Comparison of ENCODE assay signal across 22 mouse cellular contexts in genomic region chr2:108753494-108754225, GRCm38 (mm10).
DNase-seq lines count a peak whose midpoint lies in the region; ATAC-seq and TF ChIP-seq lines count a peak whose summit lies in the region.
"Had no signal": no experiment of that assay in that cellular context is flagged by ENCODE, and none has a peak within 500 bp of the region (broad histone marks: within the 10 kb centered on the region; RNA-seq: fewer than 3 reads in every experiment).

No protein-coding gene starts in this region.

- TF ChIP-seq CTCF in brain, embryonic 14.5 days (IDR thresholded peaks at IDR 0.05; ENCODE audit: borderline replicate concordance, extremely low read depth, insufficient read depth, insufficient read length), result no peak
- TF ChIP-seq CTCF in forebrain, postnatal 0 days (IDR thresholded peaks at IDR 0.05; ENCODE audit: low read depth), result no peak

- H3K4me2 ChIP-seq in forebrain, embryonic 14.5 days (ENCODE audit: low read length), result no peak overlapping the region
- H3K4me2 ChIP-seq in forebrain, postnatal 0 days (ENCODE audit: low read depth), result no peak overlapping the region
- no peak overlapping the region for H3K4me2 ChIP-seq in midbrain, embryonic 15.5 days
- no peak overlapping the region for H3K4me2 ChIP-seq in intestine, embryonic 15.5 days (replicated peaks)
- H3K4me2 ChIP-seq: heart, embryonic 13.5 days; hindbrain, embryonic 12.5 days; hindbrain, embryonic 15.5 days had no signal

- H3K4me3 ChIP-seq in forebrain, embryonic 14.5 days (ENCODE audit: low read depth, low read length), result no peak overlapping the region
- H3K4me3 ChIP-seq in forebrain, postnatal 0 days (ENCODE audit: low read depth, low read length), result no peak overlapping the region
- no peak overlapping the region for H3K4me3 ChIP-seq in midbrain, embryonic 15.5 days
- no peak overlapping the region for H3K4me3 ChIP-seq in intestine, embryonic 15.5 days (replicated peaks)
- H3K4me3 ChIP-seq: heart, adult 2 months; heart, embryonic 10.5 days; heart, embryonic 13.5 days; hindbrain, embryonic 12.5 days; hindbrain, embryonic 15.5 days had no signal

- 42% methylated on average over 3 of the region's 3 CpGs for WGBS in forebrain, embryonic 14.5 days
- 33% methylated on average over 3 of the region's 3 CpGs for WGBS in forebrain, postnatal 0 days
- 46% methylated on average over 3 of the region's 3 CpGs for WGBS in midbrain, embryonic 15.5 days
- WGBS in intestine, embryonic 15.5 days, result 46% methylated on average over 3 of the region's 3 CpGs

- no peak overlapping the region for H3K9ac ChIP-seq in forebrain, embryonic 14.5 days (ENCODE audit: low read length)
- no peak overlapping the region for H3K9ac ChIP-seq in forebrain, postnatal 0 days
- no peak overlapping the region for H3K9ac ChIP-seq in midbrain, embryonic 15.5 days
- H3K9ac ChIP-seq in intestine, embryonic 15.5 days, result no peak overlapping the region
- H3K9ac ChIP-seq: heart, embryonic 13.5 days; hindbrain, embryonic 12.5 days; hindbrain, embryonic 15.5 days had no signal

- no peak for TF ChIP-seq POLR2A in brain, embryonic 14.5 days (IDR thresholded peaks at IDR 0.05; ENCODE audit: borderline replicate concordance, extremely low read depth, insufficient read depth, insufficient read length, poor library complexity, severe bottlenecking)

- H3K27ac ChIP-seq in forebrain, embryonic 14.5 days (ENCODE audit: low read depth, low read length), result no peak overlapping the region
- no peak overlapping the region for H3K27ac ChIP-seq in forebrain, postnatal 0 days (ENCODE audit: low read depth, low read length)
- no peak overlapping the region for H3K27ac ChIP-seq in midbrain, embryonic 15.5 days
- no peak overlapping the region for H3K27ac ChIP-seq in intestine, embryonic 15.5 days
- H3K27ac ChIP-seq: heart, adult 2 months; heart, embryonic 10.5 days; heart, embryonic 13.5 days; hindbrain, embryonic 12.5 days; hindbrain, embryonic 15.5 days had no signal

- no peaks in the 10 kb centered on the region for H3K9me3 ChIP-seq in forebrain, embryonic 14.5 days (replicated peaks; ENCODE audit: control insufficient read depth, low read length)
- H3K9me3 ChIP-seq in forebrain, postnatal 0 days (ENCODE audit: low read length), result no peaks in the 10 kb centered on the region
- H3K9me3 ChIP-seq in midbrain, embryonic 15.5 days, result no peaks in the 10 kb centered on the region
- no peaks in the 10 kb centered on the region for H3K9me3 ChIP-seq in intestine, embryonic 15.5 days
- H3K9me3 ChIP-seq: heart, embryonic 10.5 days; heart, embryonic 13.5 days; hindbrain, embryonic 12.5 days; hindbrain, embryonic 15.5 days had no signal

- no peaks in the 10 kb centered on the region for H3K36me3 ChIP-seq in forebrain, embryonic 14.5 days (ENCODE audit: control insufficient read depth, insufficient read depth, low read length)
- H3K36me3 ChIP-seq in forebrain, postnatal 0 days (ENCODE audit: insufficient read depth), result no peaks in the 10 kb centered on the region
- no peaks in the 10 kb centered on the region for H3K36me3 ChIP-seq in midbrain, embryonic 15.5 days (replicated peaks)
- H3K36me3 ChIP-seq in intestine, embryonic 15.5 days, result no peaks in the 10 kb centered on the region
- H3K36me3 ChIP-seq: heart, embryonic 10.5 days; heart, embryonic 13.5 days; hindbrain, embryonic 12.5 days; hindbrain, embryonic 15.5 days had no signal

- no peaks in the 10 kb centered on the region for H3K4me1 ChIP-seq in forebrain, embryonic 14.5 days (ENCODE audit: control insufficient read depth, insufficient read depth, low read length)
- no peaks in the 10 kb centered on the region for H3K4me1 ChIP-seq in forebrain, postnatal 0 days (ENCODE audit: insufficient read depth)
- no peaks in the 10 kb centered on the region for H3K4me1 ChIP-seq in midbrain, embryonic 15.5 days
- H3K4me1 ChIP-seq in intestine, embryonic 15.5 days (replicated peaks), result no peaks in the 10 kb centered on the region
- H3K4me1 ChIP-seq: heart, embryonic 10.5 days; heart, embryonic 13.5 days; hindbrain, embryonic 12.5 days; hindbrain, embryonic 15.5 days had no signal

- no peaks in the 10 kb centered on the region for H3K27me3 ChIP-seq in forebrain, embryonic 14.5 days (replicated peaks; ENCODE audit: control insufficient read depth, insufficient read depth, low read length)
- H3K27me3 ChIP-seq in forebrain, postnatal 0 days (ENCODE audit: insufficient read depth, low read length), result no peaks in the 10 kb centered on the region
- no peaks in the 10 kb centered on the region for H3K27me3 ChIP-seq in midbrain, embryonic 15.5 days (replicated peaks)
- H3K27me3 ChIP-seq in intestine, embryonic 15.5 days (replicated peaks), result no peaks in the 10 kb centered on the region
- H3K27me3 ChIP-seq: heart, embryonic 13.5 days; hindbrain, embryonic 12.5 days; hindbrain, embryonic 15.5 days had no signal

- DNase-seq in brain, adult 2 months (ENCODE audit: low read depth, low spot score), result peak; percentile 29
- peak; percentile 74 for DNase-seq in brain, embryonic 14.5 days (ENCODE audit: low read depth)
- peak; percentile 67 for DNase-seq in forebrain, embryonic 14.5 days (ENCODE audit: low spot score)
- peak; percentile 0 for DNase-seq in forebrain, postnatal 0 days
- no peak for DNase-seq in c-Kit-positive CD71-positive TER-119-positive erythroid progenitor cells, embryonic 14.5 days (ENCODE audit: low spot score)
- DNase-seq: adrenal gland, adult 2 months; adrenal gland, postnatal 14 days; cerebellum, adult 11 months; cerebellum, adult 2 months; cerebellum, postnatal 10 days; gastrocnemius, postnatal 25 days; heart, adult 2 months; heart, postnatal 14 days; kidney, adult 11 months; kidney, adult 8-10 months had no signal

- ATAC-seq in forebrain, embryonic 14.5 days, result peak; percentile 81
- ATAC-seq in forebrain, postnatal 0 days, result peak; percentile 59; the same call in 1 of the 2 replicates
- ATAC-seq in midbrain, embryonic 15.5 days (replicated peaks), result no peak
- ATAC-seq in intestine, embryonic 15.5 days, result no peak
- ATAC-seq: CD4-positive, CD25-positive, alpha-beta regulatory T cell, adult 4 months had no signal

Comparison
In these comparisons a context has a peak if more than half of its experiments do, and no peak if none do; other contexts are left out.
1. ATAC-seq: peak in forebrain, embryonic 14.5 days (single experiment) and forebrain, postnatal 0 days (single experiment); none in midbrain, embryonic 15.5 days (single experiment) and intestine, embryonic 15.5 days (single experiment).